Mouse (Mus musculus): ENCODE data around the gene Adprhl2.

DNA sequence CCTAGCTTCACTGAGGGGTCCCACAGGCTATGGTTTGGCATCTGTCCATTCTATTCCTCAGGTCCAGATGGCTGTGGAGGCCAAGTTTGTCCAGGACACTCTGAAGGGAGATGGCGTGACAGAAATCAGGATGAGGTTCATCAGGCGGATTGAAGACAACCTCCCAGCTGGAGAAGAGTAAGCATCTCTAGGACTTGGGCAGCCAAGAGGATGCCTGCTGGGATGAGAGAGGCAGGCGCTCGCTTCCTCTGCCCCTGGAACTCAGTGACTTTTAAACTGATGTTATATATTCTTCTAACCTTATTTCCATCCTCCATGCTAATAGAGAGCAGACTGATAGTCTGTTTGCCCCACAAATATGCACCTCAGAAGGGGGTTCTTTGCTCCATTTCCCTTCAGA is 46.4 kb downstream of the Adprhl2 start:
- TF ChIP-seq CTCF (IDR thresholded peaks at IDR 0.05; ENCODE audit: borderline replicate concordance, extremely low read depth, insufficient read depth, insufficient read length) (no peak), POLR2A (IDR thresholded peaks at IDR 0.05; ENCODE audit: borderline replicate concordance, extremely low read depth, insufficient read depth, insufficient read length, poor library complexity, severe bottlenecking) (no peak)
